Mouse (Mus musculus) bone marrow, adult 2 months (tissue): ENCODE results near the gene Tuft1.

Experiments used
- CTCF ChIP-seq: fragments of 200-500 bp; IDR thresholded peaks from 2 replicates; pipeline ENCODE4 v1.5.1; 2011; ENCODE audit warnings: low read length, control low read depth; ENCODE audit not compliant: control insufficient read depth, insufficient read depth
- POLR2A ChIP-seq: fragments of 200-500 bp; IDR thresholded peaks from 2 replicates; pipeline ENCODE4 v1.6.1; 2011; ENCODE audit warnings: low read depth, mild to moderate bottlenecking, control low read depth, low read length, borderline replicate concordance; ENCODE audit not compliant: control insufficient read depth

DNA sequence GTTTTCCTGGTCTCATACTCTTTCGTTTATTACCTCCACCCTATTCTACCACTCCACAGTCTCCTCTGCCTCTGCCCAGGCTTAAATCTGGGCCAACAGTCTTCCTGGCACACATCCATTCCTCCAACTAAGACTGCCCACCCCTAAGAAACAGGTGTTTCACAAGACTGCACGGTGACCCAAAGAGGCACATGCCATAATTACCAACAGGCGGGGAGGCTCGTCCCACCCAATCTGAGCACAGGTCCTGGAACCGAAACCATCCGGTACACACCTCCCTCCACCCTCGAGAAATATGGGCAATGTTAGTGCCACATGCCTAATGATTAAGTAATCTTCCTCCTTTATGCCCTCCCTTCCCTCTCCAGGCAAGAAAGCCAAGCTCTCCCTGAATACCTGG, 8.3 kb downstream of the Tuft1 start:
- no peak for TF ChIP-seq CTCF
- no peak for TF ChIP-seq POLR2A
